Mouse (Mus musculus) C2C12 (cell line): ENCODE data around the gene Agap1.

Source experiments
- CTCF ChIP-seq: IDR thresholded peaks from one replicate; pipeline ENCODE4 v1.5.1; 2011; ENCODE audit not compliant: control insufficient read depth, insufficient read depth, insufficient read length
- MYOD1 ChIP-seq: IDR thresholded peaks from one replicate; pipeline ENCODE4 v1.6.1; 2011; ENCODE audit warnings: low read depth; ENCODE audit not compliant: control insufficient read depth, insufficient read length
- MYOG ChIP-seq: IDR thresholded peaks from one replicate; pipeline ENCODE4 v1.6.1; 2011; ENCODE audit not compliant: control insufficient read depth, insufficient read length; ENCODE audit errors: extremely low read depth

- no peak for TF ChIP-seq MYOG
- no peak for TF ChIP-seq CTCF
- TF ChIP-seq MYOD1, result no peak
Measured at GRCm38 (mm10) chr1:89876346-89877072, 421.9 kb downstream of the Agap1 start.
